Mouse (Mus musculus): ENCODE results near the gene Fam19a4. TPM values are rescaled to one million over a fixed set of nuclear protein-coding genes. Genes with fewer than 3 reads are reported as not detected.

The Fam19a4 gene
- total and polyA plus RNA-seq, 2 experiments: not detected

GRCm38 (mm10) chr6:97101190-97101957 is 41.2 kb upstream of the Fam19a4 start:
- DNase-seq (ENCODE audit: extremely low read depth, low read depth, low spot score): no peak
- H3K27ac ChIP-seq (replicated peaks; ENCODE audit: insufficient read depth, low read depth, low read length): no peak overlapping the region
- H3K4me1 ChIP-seq (ENCODE audit: control insufficient read depth, insufficient read depth, low read length): no peaks in the 10 kb centered on the region
- no peaks in the 10 kb centered on the region for H3K36me3 ChIP-seq (ENCODE audit: control insufficient read depth, insufficient read depth, low read length)
- H3K9ac ChIP-seq (ENCODE audit: low read depth, low read length): no peak overlapping the region
- H3K27me3 ChIP-seq (ENCODE audit: control insufficient read depth, insufficient read depth, low read length): no peaks in the 10 kb centered on the region
- no peaks in the 10 kb centered on the region for H3K79me2 ChIP-seq (ENCODE audit: control insufficient read depth, insufficient read depth, low read length)
- no peak overlapping the region for H3K4me3 ChIP-seq (ENCODE audit: insufficient read depth, low read depth, low read length)
- TF ChIP-seq CTCF (IDR thresholded peaks at IDR 0.05; ENCODE audit: low read depth, low read length): no peak
- WGBS: 26% methylated on average over 12 of the region's 12 CpGs

GRCm38 (mm10) chr6:97082336-97082735 is 22.1 kb upstream of the Fam19a4 start:
- H3K4me1 ChIP-seq (ENCODE audit: control insufficient read depth, insufficient read depth, low read length): no peaks in the 10 kb centered on the region
- WGBS: 91% methylated on average over 2 of the region's 2 CpGs
- H3K4me3 ChIP-seq (ENCODE audit: insufficient read depth, low read depth, low read length): no peak overlapping the region
- H3K36me3 ChIP-seq (ENCODE audit: control insufficient read depth, insufficient read depth, low read length): no peaks in the 10 kb centered on the region
- H3K27ac ChIP-seq (replicated peaks; ENCODE audit: insufficient read depth, low read depth, low read length): no peak overlapping the region
- no peaks in the 10 kb centered on the region for H3K79me2 ChIP-seq (ENCODE audit: control insufficient read depth, insufficient read depth, low read length)
- no peaks in the 10 kb centered on the region for H3K27me3 ChIP-seq (ENCODE audit: control insufficient read depth, insufficient read depth, low read length)
- TF ChIP-seq CTCF (IDR thresholded peaks at IDR 0.05; ENCODE audit: low read depth, low read length) (no peak), POLR2A (IDR thresholded peaks at IDR 0.05; ENCODE audit: extremely low read depth, insufficient read depth, low read length) (no peak)
- DNase-seq (ENCODE audit: extremely low read depth, low read depth, low spot score): no peak
- H3K9ac ChIP-seq (ENCODE audit: low read depth, low read length): no peak overlapping the region

- 58% methylated on average over 9 of the region's 9 CpGs for WGBS
These were observed 19.8 kb upstream of the Fam19a4 start for GRCm38 (mm10) chr6:97080016-97080415.

GRCm38 (mm10) chr6:97059599-97059998 is 614 bp downstream of the Fam19a4 start:
- no peak overlapping the region for H3K9ac ChIP-seq (ENCODE audit: low read depth, low read length)
- H3K4me3 ChIP-seq (ENCODE audit: insufficient read depth, low read depth, low read length): no peak overlapping the region
- no peaks in the 10 kb centered on the region for H3K36me3 ChIP-seq (ENCODE audit: control insufficient read depth, insufficient read depth, low read length)
- H3K27me3 ChIP-seq (ENCODE audit: control insufficient read depth, insufficient read depth, low read length): no peaks in the 10 kb centered on the region
- no peak overlapping the region for H3K27ac ChIP-seq (replicated peaks; ENCODE audit: insufficient read depth, low read depth, low read length)
- TF ChIP-seq CTCF (IDR thresholded peaks at IDR 0.05; ENCODE audit: low read depth, low read length) (no peak), POLR2A (IDR thresholded peaks at IDR 0.05; ENCODE audit: extremely low read depth, insufficient read depth, low read length) (no peak)
- no peak for DNase-seq (ENCODE audit: extremely low read depth, low read depth, low spot score)
- no peaks in the 10 kb centered on the region for H3K4me1 ChIP-seq (ENCODE audit: control insufficient read depth, insufficient read depth, low read length)
- 6% methylated on average over 10 of the region's 10 CpGs for WGBS
- no peaks in the 10 kb centered on the region for H3K79me2 ChIP-seq (ENCODE audit: control insufficient read depth, insufficient read depth, low read length)

More at GRCm38 (mm10) chr6:97080016-97080415, 19.8 kb upstream of the Fam19a4 start:
- TF ChIP-seq CTCF (IDR thresholded peaks at IDR 0.05; ENCODE audit: low read depth, low read length) (no peak), POLR2A (IDR thresholded peaks at IDR 0.05; ENCODE audit: extremely low read depth, insufficient read depth, low read length) (no peak)
- Histone ChIP-seq H3K4me3 (ENCODE audit: insufficient read depth, low read depth, low read length) (no peak overlapping the region), H3K4me1 (ENCODE audit: control insufficient read depth, insufficient read depth, low read length) (no peaks in the 10 kb centered on the region), H3K79me2 (ENCODE audit: control insufficient read depth, insufficient read depth, low read length) (no peaks in the 10 kb centered on the region), H3K36me3 (ENCODE audit: control insufficient read depth, insufficient read depth, low read length) (no peaks in the 10 kb centered on the region), H3K27ac (replicated peaks; ENCODE audit: insufficient read depth, low read depth, low read length) (no peak overlapping the region), H3K9ac (ENCODE audit: low read depth, low read length) (no peak overlapping the region), H3K27me3 (ENCODE audit: control insufficient read depth, insufficient read depth, low read length) (0 out of 2 replicates have a peak, but pooled peaks cover 2% of the 10 kb centered on the region)
- DNase-seq (ENCODE audit: extremely low read depth, low read depth, low spot score): no peak

- WGBS: 72% methylated on average over 8 of the region's 8 CpGs
- Histone ChIP-seq H3K79me2 (ENCODE audit: control insufficient read depth, insufficient read depth, low read length) (no peaks in the 10 kb centered on the region), H3K27ac (replicated peaks; ENCODE audit: insufficient read depth, low read depth, low read length) (no peak overlapping the region), H3K36me3 (ENCODE audit: control insufficient read depth, insufficient read depth, low read length) (no peaks in the 10 kb centered on the region), H3K9ac (ENCODE audit: low read depth, low read length) (no peak overlapping the region), H3K4me3 (ENCODE audit: insufficient read depth, low read depth, low read length) (no peak overlapping the region), H3K27me3 (ENCODE audit: control insufficient read depth, insufficient read depth, low read length) (no peaks in the 10 kb centered on the region), H3K4me1 (ENCODE audit: control insufficient read depth, insufficient read depth, low read length) (no peaks in the 10 kb centered on the region)
- no peak for DNase-seq (ENCODE audit: extremely low read depth, low read depth, low spot score)
- TF ChIP-seq CTCF (IDR thresholded peaks at IDR 0.05; ENCODE audit: low read depth, low read length): no peak
- no peak for TF ChIP-seq POLR2A (IDR thresholded peaks at IDR 0.05; ENCODE audit: extremely low read depth, insufficient read depth, low read length)
These were observed 7.9 kb downstream of the Fam19a4 start for GRCm38 (mm10) chr6:97052196-97052770.

- TF ChIP-seq CTCF (IDR thresholded peaks at IDR 0.05; ENCODE audit: low read depth, low read length) (no peak), POLR2A (IDR thresholded peaks at IDR 0.05; ENCODE audit: extremely low read depth, insufficient read depth, low read length) (no peak)
- 49% methylated on average over 4 of the region's 4 CpGs for WGBS
- H3K9ac ChIP-seq (ENCODE audit: low read depth, low read length): no peak overlapping the region
- H3K4me3 ChIP-seq (ENCODE audit: insufficient read depth, low read depth, low read length): no peak overlapping the region
- no peak overlapping the region for H3K27ac ChIP-seq (replicated peaks; ENCODE audit: insufficient read depth, low read depth, low read length)
- no peaks in the 10 kb centered on the region for H3K27me3 ChIP-seq (ENCODE audit: control insufficient read depth, insufficient read depth, low read length)
- no peaks in the 10 kb centered on the region for H3K36me3 ChIP-seq (ENCODE audit: control insufficient read depth, insufficient read depth, low read length)
- no peaks in the 10 kb centered on the region for H3K4me1 ChIP-seq (ENCODE audit: control insufficient read depth, insufficient read depth, low read length)
- H3K79me2 ChIP-seq (ENCODE audit: control insufficient read depth, insufficient read depth, low read length): no peaks in the 10 kb centered on the region
- no peak for DNase-seq (ENCODE audit: extremely low read depth, low read depth, low spot score)
These were observed 11.8 kb downstream of the Fam19a4 start for GRCm38 (mm10) chr6:97048403-97048802.

Measured in liver, adult 2 months (tissue).